Mouse (Mus musculus): Measurements from ENCODE around the gene Stum. TPM values are rescaled to one million over a fixed set of nuclear protein-coding genes. Genes with fewer than 3 reads are reported as not detected.

Gene Stum
- polyA plus RNA-seq (2014; fragmentation: Illumina TruSeq; extraction: RNeasy Lipid Tissue Mini Kit (QIAGEN cat#74804)), result 1.6 TPM

GRCm38 (mm10) chr1:180483399-180484291, at the start of gene Stum:
TSS of gene Stum (minus strand) at chr1:180483504.

Other genes with a start within 250 kb of the Stum start
- 14.3 TPM for gene Psen2, start 220.1 kb downstream of the Stum start, polyA plus RNA-seq (2014; fragmentation: Illumina TruSeq; extraction: RNeasy Lipid Tissue Mini Kit (QIAGEN cat#74804))
- 37.8 TPM for gene Itpkb, start 153.0 kb downstream of the Stum start, polyA plus RNA-seq (2014; fragmentation: Illumina TruSeq; extraction: RNeasy Lipid Tissue Mini Kit (QIAGEN cat#74804))
- 37.9 TPM for gene Parp1, start 85.4 kb upstream of the Stum start, polyA plus RNA-seq (2014; fragmentation: Illumina TruSeq; extraction: RNeasy Lipid Tissue Mini Kit (QIAGEN cat#74804))
- gene Lin9, start 157.6 kb upstream of the Stum start, polyA plus RNA-seq (2014; fragmentation: Illumina TruSeq; extraction: RNeasy Lipid Tissue Mini Kit (QIAGEN cat#74804)), result 33.6 TPM
- gene Mixl1, start 213.5 kb upstream of the Stum start, polyA plus RNA-seq (2014; fragmentation: Illumina TruSeq; extraction: RNeasy Lipid Tissue Mini Kit (QIAGEN cat#74804)), result not detected
- gene Acbd3, start 242.5 kb upstream of the Stum start, polyA plus RNA-seq (2014; fragmentation: Illumina TruSeq; extraction: RNeasy Lipid Tissue Mini Kit (QIAGEN cat#74804)), result 86.2 TPM